In genomic region chr9:121254761-121255160, GRCm38 (mm10) we compare ENCODE assay signal across 31 mouse cellular contexts. TPM values are rescaled to one million over a fixed set of nuclear protein-coding genes. Genes with fewer than 3 reads are reported as not detected.
DNase-seq lines count a peak whose midpoint lies in the region.
"Had no signal": no experiment of that assay in that cellular context is flagged by ENCODE, and none has a peak within 500 bp of the region (broad histone marks: within the 10 kb centered on the region; RNA-seq: fewer than 3 reads in every experiment).

No protein-coding gene starts in this region.

- H3K9me3 ChIP-seq in heart, embryonic 10.5 days = no peaks in the 10 kb centered on the region
- H3K9me3 ChIP-seq: embryonic facial prominence, embryonic 10.5 days; embryonic facial prominence, embryonic 15.5 days; forebrain, embryonic 12.5 days; heart, embryonic 15.5 days; hindbrain, embryonic 15.5 days; kidney, embryonic 15.5 days; midbrain, embryonic 13.5 days; neural tube, embryonic 13.5 days had no signal

- 0 out of 2 replicates have a peak, but pooled peaks cover 4% of the 10 kb centered on the region for H3K27me3 ChIP-seq in heart, embryonic 10.5 days (ENCODE audit: insufficient read depth, poor library complexity, severe bottlenecking)
- H3K27me3 ChIP-seq: embryonic facial prominence, embryonic 15.5 days; forebrain, embryonic 12.5 days; heart, embryonic 15.5 days; hindbrain, embryonic 15.5 days; kidney, embryonic 15.5 days; midbrain, embryonic 13.5 days; neural tube, embryonic 13.5 days; Patski had no signal

- 88% methylated on average over 13 of the region's 13 CpGs for WGBS in heart, embryonic 10.5 days

- DNase-seq in gastrocnemius, postnatal 10 days = peak; percentile 3
- DNase-seq in gastrocnemius, adult 18-20 months (ENCODE audit: low spot score) = no peak
- peak; percentile 6 for DNase-seq in heart, postnatal 4 days
- DNase-seq in heart, embryonic 10.5 days (ENCODE audit: low spot score) = no peak
- peak; percentile 8 to 55 for DNase-seq in spleen, postnatal 4 days (ENCODE audit: low spot score in 2 of 2)
- no peak for DNase-seq in spleen, adult 18-20 months
- no peak for DNase-seq in thymus, postnatal 0 days (ENCODE audit: low spot score)
- DNase-seq: adrenal gland, postnatal 10 days; cerebellum, adult 8-10 months; cerebellum, postnatal 25 days; forebrain, postnatal 0 days; kidney, adult 11 months; kidney, postnatal 36 days; layer of hippocampus, postnatal 36 days; liver; lung, adult 2 months; right cerebral cortex, postnatal 14 days; thymus, adult 2 months; thymus, postnatal 4 days had no signal

- H3K36me3 ChIP-seq in heart, embryonic 10.5 days = no peaks in the 10 kb centered on the region
- H3K36me3 ChIP-seq: heart, embryonic 15.5 days; hindbrain, embryonic 15.5 days; neural tube, embryonic 13.5 days had no signal

- H3K27ac ChIP-seq in heart, embryonic 10.5 days = no peak overlapping the region
- H3K27ac ChIP-seq: embryonic facial prominence, embryonic 10.5 days; embryonic facial prominence, embryonic 15.5 days; forebrain, embryonic 12.5 days; heart, embryonic 15.5 days; hindbrain, embryonic 15.5 days; kidney, embryonic 15.5 days; liver, embryonic 14.5 days; macrophage; midbrain, embryonic 13.5 days; neural tube, embryonic 13.5 days had no signal

- H3K4me3 ChIP-seq in heart, embryonic 10.5 days = no peak overlapping the region
- H3K4me3 ChIP-seq: embryonic facial prominence, embryonic 10.5 days; embryonic facial prominence, embryonic 15.5 days; forebrain, embryonic 12.5 days; heart, adult 2 months; heart, embryonic 15.5 days; hindbrain, embryonic 15.5 days; kidney, embryonic 15.5 days; midbrain, embryonic 13.5 days; neural tube, embryonic 13.5 days had no signal

- H3K4me1 ChIP-seq in heart, embryonic 10.5 days = no peaks in the 10 kb centered on the region; the same call in 1 of the 2 replicates
- H3K4me1 ChIP-seq: embryonic facial prominence, embryonic 10.5 days; embryonic facial prominence, embryonic 15.5 days; heart, embryonic 15.5 days; hindbrain, embryonic 15.5 days; kidney, embryonic 15.5 days; midbrain, embryonic 13.5 days; neural tube, embryonic 13.5 days had no signal

RNA-seq across cellular contexts. Expression of gene Ulk4, which starts 22.2 kb away (rescaled TPM):
- under 1 TPM; 0.80 to 0.97 TPM for total RNA-seq in gastrocnemius, postnatal 10 days (2021)
- total RNA-seq in gastrocnemius, adult 18-20 months (2021) = under 1 TPM; 0.07 TPM
- total RNA-seq in heart, postnatal 4 days (2021) = 1 to 10 TPM; 2.5 to 2.7 TPM
- polyA plus RNA-seq in heart, embryonic 10.5 days (2016; fragmentation: Nextera tagmentation; extraction: Ambion mirVana) = 89.4 and 98.5 TPM in 2 replicates
- 55.5 and 65.0 TPM in 2 replicates for polyA plus RNA-seq in thymus, postnatal 0 days (2015; fragmentation: Nextera tagmentation; extraction: Ambion mirVana)

RNA-seq across cellular contexts. Expression of gene Trak1, which starts 42.5 kb away (rescaled TPM):
- total RNA-seq in gastrocnemius, postnatal 10 days (2021) = 100 to 1,000 TPM; 203 to 207 TPM
- total RNA-seq in gastrocnemius, adult 18-20 months (2021) = 100 to 1,000 TPM; 172 to 191 TPM
- total RNA-seq in heart, postnatal 4 days (2021) = 100 to 1,000 TPM; 288 to 301 TPM
- 18.2 and 24.1 TPM in 2 replicates for polyA plus RNA-seq in heart, embryonic 10.5 days (2016; fragmentation: Nextera tagmentation; extraction: Ambion mirVana)
- 17.0 and 22.6 TPM in 2 replicates for polyA plus RNA-seq in thymus, postnatal 0 days (2015; fragmentation: Nextera tagmentation; extraction: Ambion mirVana)

Comparison
In these comparisons a context has a peak if more than half of its experiments do, and no peak if none do; other contexts are left out.
1. DNase-seq: peak in gastrocnemius, postnatal 10 days (single experiment), heart, postnatal 4 days (single experiment) and spleen, postnatal 4 days (2 of 2); none in gastrocnemius, adult 18-20 months (single experiment), heart, embryonic 10.5 days (single experiment), spleen, adult 18-20 months (0 of 2) and thymus, postnatal 0 days (single experiment).